Mouse (Mus musculus) bone marrow, adult 2 months (tissue): ENCODE data around the gene Pfkfb2.

Source experiments
- CTCF ChIP-seq: fragments of 200-500 bp; IDR thresholded peaks from 2 replicates; pipeline ENCODE4 v1.5.1; 2011; ENCODE audit warnings: low read length, control low read depth; ENCODE audit not compliant: control insufficient read depth, insufficient read depth
- POLR2A ChIP-seq: fragments of 200-500 bp; IDR thresholded peaks from 2 replicates; pipeline ENCODE4 v1.6.1; 2011; ENCODE audit warnings: low read depth, mild to moderate bottlenecking, control low read depth, low read length, borderline replicate concordance; ENCODE audit not compliant: control insufficient read depth

GRCm38 (mm10) chr1:130732706-130733658 lies 3.9 kb upstream of the Pfkfb2 start:
- no peak for TF ChIP-seq CTCF
- TF ChIP-seq POLR2A, result no peak
